Mouse (Mus musculus): ENCODE measurements around the gene Lims1.

The Lims1 gene

DNA sequence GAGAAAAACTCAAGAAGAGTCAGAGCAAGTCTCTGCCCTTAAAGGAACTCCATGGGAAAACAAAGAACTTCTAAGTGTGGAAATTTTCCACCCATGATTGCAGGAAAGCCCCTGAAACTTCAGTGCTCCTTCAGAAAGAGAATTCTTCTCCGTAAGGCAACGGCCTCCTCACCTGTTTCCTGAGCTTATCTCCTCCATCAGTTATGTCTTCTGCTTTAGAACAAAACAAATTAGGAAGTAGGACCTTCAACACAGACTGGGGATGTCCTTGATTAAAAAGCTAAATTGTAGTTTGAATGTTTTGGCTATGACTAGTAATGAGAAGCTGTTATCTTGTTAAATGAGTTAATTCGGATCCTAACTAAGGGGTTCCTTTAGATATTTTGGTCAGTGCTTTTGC is 20.3 kb downstream of the Lims1 start:
- DNase-seq (ENCODE audit: low read depth, low spot score): no peak

DNA sequence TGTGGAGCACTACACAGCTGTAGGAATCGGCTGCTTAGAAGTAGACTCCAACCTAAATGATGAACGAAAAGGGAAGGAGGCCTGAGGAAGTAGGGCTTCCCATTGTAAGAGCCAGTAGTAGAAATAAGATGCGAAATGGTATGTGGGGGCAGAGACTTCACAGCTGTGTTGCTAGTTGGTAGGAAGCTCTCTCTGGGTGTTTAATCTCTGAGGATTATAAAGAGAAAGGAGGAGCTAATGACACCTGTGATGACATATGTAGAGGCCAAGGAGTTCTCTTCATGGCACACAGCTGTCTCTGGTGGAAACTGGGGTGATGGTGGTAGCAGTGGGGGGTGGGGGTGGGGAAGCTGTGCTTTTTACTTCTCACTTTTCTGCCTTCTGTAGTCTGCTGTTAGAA is 27.3 kb downstream of the Lims1 start:
- no peak for DNase-seq (ENCODE audit: low read depth, low spot score)

- DNase-seq (ENCODE audit: low read depth, low spot score): no peak
These were observed 28.4 kb downstream of the Lims1 start for GRCm38 (mm10) chr10:58351670-58352069.

GRCm38 (mm10) chr10:58352364-58352763 is 29.1 kb downstream of the Lims1 start:
- no peak for DNase-seq (ENCODE audit: low read depth, low spot score)

- DNase-seq (ENCODE audit: low read depth, low spot score): no peak
These were observed 31.3 kb downstream of the Lims1 start for GRCm38 (mm10) chr10:58354561-58354960.

- DNase-seq (ENCODE audit: low read depth, low spot score): no peak
These were observed 33.2 kb downstream of the Lims1 start for GRCm38 (mm10) chr10:58356460-58356859.

DNA sequence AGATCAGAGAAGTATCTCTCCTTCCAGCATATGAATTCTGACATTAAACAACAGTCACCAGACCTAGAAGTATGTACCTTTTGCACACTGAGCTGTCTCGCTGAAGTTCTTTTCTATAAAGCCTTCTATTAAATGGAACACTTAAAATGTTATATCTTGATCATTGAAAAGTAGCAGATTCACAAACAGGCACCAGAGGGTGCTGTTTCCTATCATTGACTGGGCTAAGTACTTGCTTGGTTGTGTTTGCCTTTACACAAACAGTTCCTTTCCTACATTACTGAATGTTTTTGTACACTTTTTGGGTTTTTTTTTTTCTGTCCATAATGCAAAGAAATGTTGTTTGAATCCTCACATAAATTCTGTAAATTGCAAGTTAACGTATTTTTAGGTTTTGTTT is 35.9 kb downstream of the Lims1 start:
- DNase-seq (ENCODE audit: low read depth, low spot score): peak; percentile 62

GRCm38 (mm10) chr10:58359952-58360351 is 36.7 kb downstream of the Lims1 start:
- no peak for DNase-seq (ENCODE audit: low read depth, low spot score)

GRCm38 (mm10) chr10:58362745-58363144 is 39.5 kb downstream of the Lims1 start:
- DNase-seq (ENCODE audit: low read depth, low spot score): no peak

GRCm38 (mm10) chr10:58364770-58365515 is 41.7 kb downstream of the Lims1 start:
- DNase-seq (ENCODE audit: low read depth, low spot score): no peak

DNA sequence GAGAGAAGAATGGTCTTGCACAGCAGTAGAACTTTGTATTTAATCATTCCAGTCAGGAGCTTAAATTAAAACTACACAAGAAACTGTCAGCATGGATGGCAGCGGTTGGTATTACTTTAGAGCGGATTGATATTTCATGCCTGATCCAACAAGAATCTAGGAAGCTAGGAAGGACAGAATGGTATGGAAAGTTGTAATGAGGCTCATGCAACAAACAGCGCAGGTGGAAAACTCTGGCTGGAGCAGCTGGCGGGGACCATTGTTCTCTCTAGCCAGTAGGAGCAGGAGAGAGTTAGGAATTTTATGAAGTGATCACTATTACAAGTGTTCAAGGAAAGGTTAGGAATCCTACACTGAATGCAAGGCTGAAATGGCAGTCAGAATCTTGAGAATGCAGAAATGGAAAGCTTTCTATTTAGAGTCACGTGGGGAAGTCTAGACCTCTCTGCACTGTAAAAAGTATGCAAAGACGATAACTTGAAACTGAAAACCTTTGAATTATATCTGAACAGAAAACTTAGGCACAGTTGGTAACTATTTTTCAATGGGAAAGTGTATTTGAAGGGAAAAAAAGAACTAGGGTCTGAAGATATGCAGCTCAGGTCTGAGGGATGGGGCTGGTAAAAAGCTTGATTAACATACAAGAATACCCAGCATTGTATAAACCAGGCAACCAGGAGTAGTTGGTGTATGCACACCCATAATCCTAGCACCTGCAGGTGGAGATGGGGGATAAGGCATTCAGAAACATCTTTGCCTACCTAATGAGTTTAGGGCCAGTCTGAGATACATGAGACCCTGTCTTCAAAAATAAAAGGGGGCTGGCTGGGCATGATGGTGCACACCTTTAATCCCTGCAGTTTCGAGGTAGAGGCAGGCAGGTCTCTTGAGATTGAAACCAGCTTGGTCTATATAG is 45.8 kb downstream of the Lims1 start:
- no peak for DNase-seq (ENCODE audit: low read depth, low spot score)

- no peak for DNase-seq (ENCODE audit: low read depth, low spot score)
These were observed 46.4 kb downstream of the Lims1 start for GRCm38 (mm10) chr10:58369707-58370093.

DNA sequence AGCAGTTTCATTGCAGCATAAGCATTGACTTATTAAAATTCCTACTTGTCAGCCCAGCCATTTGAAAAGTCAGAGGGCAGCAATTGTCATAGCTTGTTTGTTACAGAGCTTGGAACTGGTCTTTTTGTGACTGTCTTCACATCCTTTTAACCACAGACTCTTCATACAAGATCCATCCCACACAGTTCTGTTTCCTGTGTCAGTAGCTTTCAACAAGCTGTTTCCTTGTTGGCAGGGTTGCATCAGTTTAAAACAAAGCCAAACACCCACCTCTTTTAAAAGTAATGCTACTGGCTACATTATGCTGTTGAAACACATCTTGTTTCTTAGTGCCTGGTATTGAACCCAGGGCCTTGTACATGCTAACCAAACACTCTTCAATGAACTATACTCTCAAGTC is 46.9 kb downstream of the Lims1 start:
- no peak for DNase-seq (ENCODE audit: low read depth, low spot score)

GRCm38 (mm10) chr10:58370559-58370958 is 47.3 kb downstream of the Lims1 start:
- no peak for DNase-seq (ENCODE audit: low read depth, low spot score)

- no peak for DNase-seq (ENCODE audit: low read depth, low spot score)
These were observed 48.1 kb downstream of the Lims1 start for GRCm38 (mm10) chr10:58371279-58371842.

DNA sequence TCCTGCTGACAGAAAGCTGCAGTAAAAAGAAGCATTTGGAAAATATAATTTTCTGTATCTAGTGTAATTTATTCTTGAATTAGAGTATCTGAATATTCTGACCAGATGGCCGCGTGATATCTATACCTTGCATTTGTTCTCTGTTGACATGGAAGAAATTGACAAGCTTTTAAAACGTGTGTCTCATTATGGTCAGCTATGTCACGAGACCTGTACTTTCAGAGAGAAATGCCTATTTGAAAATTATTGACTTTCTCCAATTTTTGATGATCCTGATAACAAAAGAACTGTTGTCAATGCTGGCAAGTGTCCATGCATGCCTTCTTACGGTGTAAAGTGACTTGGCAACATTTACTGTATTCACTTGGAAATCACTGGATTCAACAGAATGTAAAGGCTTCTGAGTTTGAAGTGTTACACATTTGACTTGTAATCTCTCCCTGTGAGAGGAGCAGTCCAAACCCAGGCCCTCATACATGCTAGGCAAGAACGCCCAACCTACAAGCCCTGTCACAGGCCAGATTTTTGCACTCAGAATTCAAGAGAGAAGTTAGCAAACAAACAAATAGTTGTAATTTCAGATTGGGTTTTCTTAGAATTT is 49.3 kb downstream of the Lims1 start:
- no peak for DNase-seq (ENCODE audit: low read depth, low spot score)

GRCm38 (mm10) chr10:58373829-58374228 is 50.6 kb downstream of the Lims1 start:
- no peak for DNase-seq (ENCODE audit: low read depth, low spot score)

DNA sequence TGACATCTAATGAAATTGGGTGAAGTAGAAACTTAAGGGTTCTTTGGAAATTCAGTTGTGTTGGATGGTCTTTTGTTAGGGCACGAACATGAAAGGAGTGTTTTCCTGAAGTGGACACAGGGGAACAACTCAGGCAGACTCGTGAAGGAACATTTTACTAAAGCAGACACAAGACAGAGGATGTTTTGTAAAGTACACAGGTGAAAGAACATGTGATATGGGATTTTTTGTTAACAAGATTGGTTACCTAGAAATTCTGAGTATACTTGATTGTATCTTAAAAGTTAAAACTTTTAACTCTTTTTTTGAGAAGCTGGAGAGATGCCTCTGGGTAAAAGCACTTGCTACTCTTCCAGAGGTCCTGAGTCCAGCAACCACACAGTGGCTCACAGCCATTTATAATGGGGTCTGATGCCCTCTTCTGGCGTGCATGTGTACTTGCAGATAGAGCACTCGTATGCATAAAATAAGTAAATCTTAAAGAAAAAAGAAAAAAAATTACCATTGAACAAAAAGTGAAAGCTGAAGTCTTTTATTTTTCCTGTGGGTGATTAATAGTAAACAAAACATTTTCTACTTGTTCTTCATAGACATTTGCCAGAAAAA is 54.4 kb downstream of the Lims1 start:
- DNase-seq (ENCODE audit: low read depth, low spot score): no peak

GRCm38 (mm10) chr10:58378380-58378779 is 55.1 kb downstream of the Lims1 start:
- no peak for DNase-seq (ENCODE audit: low read depth, low spot score)

DNA sequence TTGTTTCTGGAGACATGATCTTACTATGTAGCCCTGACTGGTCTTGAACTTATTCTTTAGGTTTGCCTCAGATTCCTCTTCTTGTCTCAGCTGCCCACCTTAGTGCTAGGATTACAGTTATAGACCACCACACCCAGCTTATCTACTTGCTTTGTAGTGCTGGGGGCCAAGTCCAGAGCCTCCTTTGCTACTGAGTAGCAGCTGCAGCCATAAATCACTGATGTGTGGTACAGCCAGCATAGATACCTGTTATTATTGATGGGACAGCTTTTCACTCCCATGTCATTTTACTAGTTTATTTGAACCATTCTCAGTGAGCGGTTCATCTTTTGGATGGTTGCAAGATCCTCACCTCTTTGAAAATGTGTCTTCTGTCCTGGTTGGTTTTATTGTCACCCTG is 56.4 kb downstream of the Lims1 start:
- no peak for DNase-seq (ENCODE audit: low read depth, low spot score)

DNA sequence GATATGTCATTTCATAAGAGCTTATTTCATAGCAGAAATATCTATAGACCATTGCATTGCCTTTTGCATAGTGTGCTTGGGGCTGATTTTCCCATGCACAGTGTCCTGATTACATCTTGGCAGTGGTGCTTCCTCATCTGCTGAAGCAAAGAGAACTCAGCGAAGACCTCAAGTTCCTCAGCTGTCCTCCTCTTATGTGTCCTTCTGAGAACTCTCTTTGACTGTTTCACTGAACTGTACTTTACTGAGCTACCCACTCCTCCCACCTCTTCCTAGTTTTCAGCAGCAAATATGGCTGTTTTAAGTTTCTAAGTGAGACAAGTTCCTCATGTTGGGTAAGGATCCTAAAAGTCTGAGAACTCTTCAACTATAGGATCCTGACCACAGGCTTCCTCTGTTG is 58.6 kb downstream of the Lims1 start:
- DNase-seq (ENCODE audit: low read depth, low spot score): no peak

- DNase-seq (ENCODE audit: low read depth, low spot score): no peak
These were observed 59.4 kb downstream of the Lims1 start for GRCm38 (mm10) chr10:58382621-58383101.

All from c-Kit-negative CD71-positive TER-119-positive erythroid progenitor cells, embryonic 14.5 days (primary cell).